Mouse (Mus musculus): ENCODE results near the gene Prpf6.

Prpf6 gene

DNA sequence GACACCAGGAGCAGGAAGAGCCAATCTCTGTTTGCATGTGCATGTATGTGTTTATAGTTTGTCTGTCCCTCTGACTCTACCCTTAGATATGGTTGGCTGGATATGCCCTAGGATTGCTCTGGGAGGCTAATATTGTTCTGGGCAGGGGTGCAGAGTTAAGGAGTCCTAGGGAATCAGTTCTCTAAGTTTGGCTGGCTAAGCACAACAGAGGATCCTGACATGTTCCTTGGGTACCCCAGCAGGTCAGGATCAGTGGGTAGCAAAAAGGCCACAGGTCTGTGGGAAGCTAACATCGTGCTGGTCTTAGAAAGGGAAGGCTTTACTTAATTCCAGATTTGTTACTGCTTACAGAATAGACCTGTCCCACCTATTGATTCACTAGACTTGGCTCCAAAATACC, 12.0 kb upstream of the Prpf6 start:
- DNase-seq (ENCODE audit: low spot score): no peak

DNA sequence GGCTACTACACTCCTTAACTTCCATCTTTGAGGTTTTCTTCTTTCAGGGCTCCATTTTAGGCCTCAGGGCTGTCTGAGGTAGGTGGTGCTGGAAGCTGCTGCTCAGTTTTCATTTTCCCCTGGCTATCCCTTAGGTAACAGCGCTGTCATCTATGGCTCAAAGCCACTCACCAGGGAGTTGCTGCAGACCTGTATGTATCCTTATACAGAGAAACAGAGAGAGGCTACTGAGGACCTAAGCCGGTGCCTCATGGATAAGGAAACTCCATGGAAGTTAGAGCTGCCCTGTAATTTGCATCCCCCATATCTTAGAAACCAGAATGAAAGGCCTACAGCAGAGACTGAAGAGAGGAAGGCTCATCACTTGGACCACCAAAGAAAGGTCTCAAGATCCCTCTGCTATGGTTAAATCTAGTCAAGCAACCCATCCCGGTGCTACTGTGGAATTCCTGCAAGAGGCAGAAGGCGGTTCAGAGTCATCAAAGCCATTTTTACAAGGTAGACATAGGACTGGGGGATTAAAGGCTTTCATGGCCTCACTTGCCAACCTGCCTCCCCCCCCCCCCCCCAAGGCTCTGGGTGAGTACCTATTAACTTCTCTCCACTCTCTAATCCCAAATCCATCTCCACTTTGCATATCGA, 11.4 kb upstream of the Prpf6 start:
- DNase-seq (ENCODE audit: low spot score): no peak

DNA sequence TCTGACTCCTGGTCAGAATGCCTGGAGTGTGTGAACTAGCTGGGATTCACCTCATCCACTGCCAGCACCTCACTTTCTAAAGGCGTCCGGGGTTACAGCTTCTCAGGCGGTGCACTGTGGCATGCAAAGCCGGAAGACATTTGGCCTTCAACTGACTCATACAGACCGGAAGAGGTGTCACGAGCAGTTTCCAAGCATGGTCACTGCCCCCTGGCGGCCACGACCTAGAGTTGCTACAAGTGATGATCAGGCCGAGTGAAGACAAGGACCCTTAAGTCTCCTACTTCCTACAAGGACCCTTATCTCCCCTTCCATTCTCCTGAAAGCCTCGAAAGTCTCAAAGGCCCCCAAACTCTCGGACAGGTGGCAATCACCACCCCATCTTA, 10.7 kb upstream of the Prpf6 start:
- DNase-seq (ENCODE audit: low spot score): peak; percentile 74

DNA sequence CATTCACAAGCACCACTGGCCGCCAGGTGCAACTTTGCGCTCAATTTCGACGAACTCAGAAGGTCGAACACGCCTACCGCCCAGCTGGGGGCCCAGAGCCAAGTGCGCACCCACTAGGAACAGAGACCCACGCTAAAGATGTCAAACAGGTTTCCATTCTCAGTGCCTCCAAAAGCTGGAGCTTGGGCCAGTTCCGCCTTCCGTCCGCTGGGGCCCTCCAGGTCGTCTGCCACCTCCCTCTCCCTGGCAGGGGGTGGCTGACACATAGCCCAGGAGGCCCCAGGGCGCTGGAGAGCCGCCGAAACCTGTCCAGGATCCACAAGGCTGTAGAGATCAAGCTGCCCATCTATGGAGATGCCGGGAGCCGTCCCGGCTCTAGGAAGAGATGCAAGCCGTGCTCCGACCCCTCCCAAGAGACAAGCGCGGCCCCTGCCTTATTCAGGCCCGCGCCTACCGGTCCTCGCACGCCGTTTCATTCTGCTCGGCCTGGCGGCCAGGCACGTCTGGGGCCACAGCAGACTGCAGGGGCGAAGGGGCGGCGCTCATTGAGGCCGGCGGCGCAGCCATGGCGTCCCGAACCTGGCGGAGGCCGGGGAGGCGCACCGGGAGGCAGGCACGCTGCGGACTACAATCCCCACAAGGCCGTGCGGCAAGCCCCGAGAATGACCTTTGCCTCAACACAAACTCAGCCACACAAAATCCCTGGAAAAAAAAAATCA, 10.1 kb upstream of the Prpf6 start:
- peak; percentile 78 for DNase-seq (ENCODE audit: low spot score)

GRCm38 (mm10) chr2:181582358-181582757, 9.3 kb upstream of the Prpf6 start:
- no peak for DNase-seq (ENCODE audit: low spot score)

- no peak for DNase-seq (ENCODE audit: low spot score)
Measured at GRCm38 (mm10) chr2:181582939-181583338, 8.7 kb upstream of the Prpf6 start.

- no peak for DNase-seq (ENCODE audit: low spot score)
Measured at GRCm38 (mm10) chr2:181583460-181584257, 8.0 kb upstream of the Prpf6 start.

DNA sequence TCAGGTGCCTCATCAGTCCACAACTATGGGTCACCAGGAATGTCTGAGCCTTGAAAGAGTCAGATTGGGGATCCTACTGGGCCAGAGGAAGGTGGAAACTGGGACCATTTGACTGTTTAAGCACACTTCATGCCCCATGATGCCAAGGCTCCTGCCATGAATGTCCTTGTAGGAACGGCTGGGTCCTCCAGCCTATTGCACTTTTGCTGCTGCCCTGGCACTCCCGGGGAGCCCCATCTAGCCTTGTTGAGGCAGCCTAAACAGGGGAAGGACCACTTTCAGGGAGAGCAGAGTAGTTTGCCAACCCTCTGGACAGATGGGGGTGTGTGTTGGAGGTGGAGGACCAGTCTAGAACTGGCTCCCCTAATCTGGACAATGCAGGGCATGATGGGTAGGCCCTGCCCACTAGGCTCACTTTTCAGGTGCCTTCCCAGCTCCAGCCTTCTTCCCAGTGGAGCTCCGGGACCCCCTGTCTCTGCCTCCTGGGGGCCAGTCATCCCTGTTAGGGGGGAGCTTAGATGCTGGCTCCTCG, 7.2 kb upstream of the Prpf6 start, which contains the start of gene Uckl1:
Gene Uckl1, minus strand, starts transcription at position 482 of the 532 bp plus-strand sequence.
- DNase-seq (ENCODE audit: low spot score): no peak

GRCm38 (mm10) chr2:181585506-181585905, 6.2 kb upstream of the Prpf6 start:
- no peak for DNase-seq (ENCODE audit: low spot score)

GRCm38 (mm10) chr2:181586124-181586523, 5.5 kb upstream of the Prpf6 start:
- DNase-seq (ENCODE audit: low spot score): no peak

GRCm38 (mm10) chr2:181587796-181588195, 3.9 kb upstream of the Prpf6 start:
- DNase-seq (ENCODE audit: low spot score): no peak

DNA sequence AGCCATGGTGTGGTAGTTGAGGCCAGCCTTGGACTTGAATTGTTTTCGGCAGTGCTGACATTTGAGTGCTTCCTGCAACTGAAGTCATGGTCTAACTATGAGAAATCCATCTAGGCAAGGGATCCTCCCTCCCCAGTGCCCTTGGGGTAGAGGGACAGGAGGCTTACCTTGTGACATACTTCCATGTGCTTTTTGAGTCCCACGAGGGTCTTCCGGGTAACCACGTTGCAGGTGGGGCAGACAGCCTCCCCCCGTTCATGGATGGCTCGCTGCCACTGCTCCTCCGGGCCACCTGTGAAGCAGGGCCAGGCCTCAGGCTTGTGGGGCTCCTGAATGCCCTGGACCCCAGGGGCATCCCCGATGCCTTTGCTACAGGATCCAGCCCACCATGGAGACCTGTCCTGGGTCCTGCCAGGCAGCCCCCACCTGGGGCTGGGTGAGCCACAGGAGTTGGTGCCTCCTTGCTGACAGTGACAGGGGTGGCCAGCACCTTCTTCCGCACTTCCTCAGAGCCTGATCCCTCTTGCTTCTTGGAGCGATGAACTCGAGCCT, 3.4 kb upstream of the Prpf6 start:
- DNase-seq (ENCODE audit: low spot score): no peak

DNA sequence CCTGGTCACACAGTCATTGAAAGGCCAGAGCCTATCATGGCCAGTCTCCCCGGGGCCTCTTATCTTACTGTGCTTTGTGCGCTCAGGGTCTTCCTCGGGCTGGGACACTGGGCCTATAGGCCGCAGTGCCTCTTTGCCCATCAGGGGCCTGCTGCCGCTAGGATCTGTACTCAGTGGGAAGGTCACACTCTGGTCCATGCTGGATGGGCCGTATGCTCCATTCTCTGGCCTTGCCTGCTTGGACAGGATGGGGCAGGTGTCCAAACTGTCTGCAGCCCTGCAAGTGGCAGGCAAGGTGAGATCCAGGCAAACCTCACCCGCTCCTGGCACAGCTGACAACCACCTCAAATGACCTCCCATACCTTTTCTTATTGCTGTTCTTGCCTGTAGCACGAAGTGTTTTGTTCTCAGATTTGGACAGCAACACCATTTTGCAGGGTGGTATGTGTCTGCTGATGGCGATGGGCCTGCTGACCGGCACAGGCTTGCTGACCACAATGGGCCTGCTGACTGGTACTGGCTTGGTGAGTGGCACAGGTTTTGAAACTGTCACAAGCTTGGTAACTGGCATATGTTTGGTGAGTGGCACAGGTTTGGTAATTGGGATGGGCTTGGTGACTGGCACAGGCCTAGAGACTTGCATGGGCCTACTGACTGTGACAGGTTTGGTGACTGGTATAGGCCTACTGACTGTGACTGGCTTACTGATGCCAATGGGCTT, 2.5 kb upstream of the Prpf6 start:
- no peak for DNase-seq (ENCODE audit: low spot score)

GRCm38 (mm10) chr2:181589732-181590105, 1.9 kb upstream of the Prpf6 start:
- DNase-seq (ENCODE audit: low spot score): no peak

- DNase-seq (ENCODE audit: low spot score): no peak
Measured at GRCm38 (mm10) chr2:181590471-181590870, 1.2 kb upstream of the Prpf6 start.

DNA sequence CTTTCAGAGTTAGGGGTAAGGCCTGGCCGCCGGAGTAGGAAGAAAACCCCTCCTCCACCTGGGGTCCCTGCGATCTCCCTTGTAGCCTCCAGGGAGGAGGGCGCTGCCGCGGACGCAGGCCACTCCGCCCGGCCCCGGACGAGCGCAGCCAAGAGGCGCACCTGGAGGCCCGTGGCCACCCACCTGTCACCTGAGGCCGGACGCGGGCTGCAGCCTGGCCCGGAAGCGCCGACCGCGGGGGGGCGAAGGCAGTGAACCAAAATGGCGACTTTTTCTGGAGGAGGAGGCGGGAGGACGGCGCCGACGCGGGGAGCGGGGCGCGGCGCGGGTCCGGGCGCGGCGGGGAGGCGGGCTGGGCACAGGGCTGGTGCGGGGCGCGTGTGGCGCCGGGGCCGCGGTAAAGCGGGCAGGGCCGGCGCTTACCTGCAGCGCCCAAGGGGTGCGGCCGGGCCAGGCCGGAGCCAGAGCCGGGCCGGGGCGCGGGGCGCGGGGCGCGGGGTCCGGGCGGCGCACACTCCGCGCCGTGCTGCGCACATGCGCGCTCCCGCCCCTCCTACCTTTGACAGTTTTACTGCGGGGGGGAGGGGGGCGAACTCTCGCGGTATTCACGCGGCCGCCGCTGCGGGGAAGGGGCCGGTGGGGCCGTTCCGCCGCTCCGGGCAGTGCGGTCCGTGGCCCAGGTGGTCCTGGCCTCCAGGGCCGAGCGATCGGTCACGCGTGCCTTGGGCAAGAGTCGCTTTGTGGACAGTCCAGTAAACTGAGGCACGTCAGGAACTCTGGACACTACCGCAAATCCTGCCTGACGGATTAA, 768 bp downstream of the Prpf6 start, which contains the start of gene Zfp512b:
Gene Zfp512b, minus strand, starts transcription at position 573 of the 811 bp plus-strand sequence.
- no peak for DNase-seq (ENCODE audit: low spot score)

GRCm38 (mm10) chr2:181593042-181593421, 1.4 kb downstream of the Prpf6 start:
- no peak for DNase-seq (ENCODE audit: low spot score)

DNA sequence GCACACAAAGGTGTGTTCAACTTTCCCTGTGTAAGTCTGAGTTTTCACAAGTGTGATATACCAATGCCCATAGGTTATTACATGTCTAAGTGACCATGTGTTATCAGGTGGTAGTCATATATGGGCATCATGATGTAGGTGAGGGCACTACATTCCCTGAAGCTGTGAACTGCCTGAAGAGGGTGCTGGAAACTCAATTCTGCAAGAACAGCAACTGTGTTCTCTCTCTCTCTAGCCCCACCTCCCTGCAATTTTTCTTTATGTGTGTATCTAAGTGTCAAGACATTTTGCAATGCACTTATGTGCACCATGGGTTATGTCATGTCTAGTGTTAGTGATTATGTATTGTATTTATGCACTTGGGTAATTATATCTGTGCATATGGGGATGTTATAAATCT, 2.3 kb downstream of the Prpf6 start:
- no peak for DNase-seq (ENCODE audit: low spot score)

GRCm38 (mm10) chr2:181594946-181595696, 3.5 kb downstream of the Prpf6 start:
- DNase-seq (ENCODE audit: low spot score): no peak

All from left cerebral cortex, adult 11 months (tissue).